Mouse (Mus musculus) E14TG2a.4 (cell line): ENCODE results near the gene Pxn.

Experiments
- CTCF ChIP-seq: conservative IDR thresholded peaks from 2 replicates; pipeline ENCODE4 v1.5.1; 2014; ENCODE audit warnings: low read length
- NANOG ChIP-seq: IDR thresholded peaks from 2 replicates; pipeline ENCODE4 v1.6.1; 2014; ENCODE audit warnings: borderline replicate concordance, low read length, mixed read lengths
- POU5F1 ChIP-seq: IDR thresholded peaks from 2 replicates; pipeline ENCODE4 v1.6.1; 2014; ENCODE audit warnings: low read length, borderline replicate concordance

DNA sequence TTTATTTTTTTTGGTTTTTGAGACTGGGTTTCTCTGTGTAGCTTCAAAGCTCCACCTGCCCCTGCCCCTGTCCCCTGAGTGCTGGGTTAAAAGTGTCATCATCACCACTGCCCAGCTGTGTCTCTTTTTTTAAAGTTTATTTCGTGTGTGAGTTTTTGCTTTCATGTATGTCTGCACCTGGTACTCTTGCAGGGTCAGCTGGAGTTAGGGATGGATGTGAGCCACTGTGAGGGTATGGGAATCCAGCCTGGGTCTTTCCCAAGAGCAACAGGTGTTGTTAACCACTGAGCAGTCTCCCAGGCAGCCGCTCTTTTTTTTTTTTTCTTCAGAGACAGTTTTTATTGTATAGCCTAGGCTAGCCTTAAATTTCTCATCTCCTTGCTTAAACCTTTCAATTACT is 80.3 kb downstream of the Pxn start:
- no peak for TF ChIP-seq CTCF
- TF ChIP-seq NANOG, result no peak
- no peak for TF ChIP-seq POU5F1
